Comparison of ENCODE assay signal across 19 mouse cellular contexts in the genomic region with DNA sequence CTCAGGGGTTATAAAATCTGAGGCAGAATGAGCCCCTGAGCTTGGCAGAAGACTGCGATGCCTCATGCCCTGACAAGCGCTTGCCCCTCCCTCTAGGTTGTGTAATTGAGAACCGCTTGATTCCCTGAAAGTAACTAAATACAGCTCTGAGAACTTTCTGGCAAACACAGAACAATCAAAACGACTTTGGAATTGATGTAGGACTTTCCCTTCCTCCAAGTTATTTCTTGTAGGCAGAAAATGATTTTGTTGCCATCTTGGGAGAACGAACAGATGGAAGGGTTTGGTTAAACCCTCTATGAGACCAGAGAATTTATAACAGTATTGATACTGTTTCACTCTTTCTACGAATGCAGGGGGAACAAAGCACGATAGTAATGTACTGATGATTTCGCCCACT.
DNase-seq lines count a peak whose midpoint lies in the region; ATAC-seq lines count a peak whose summit lies in the region.
"Had no signal": no experiment of that assay in that cellular context is flagged by ENCODE, and none has a peak within 500 bp of the region (broad histone marks: within the 10 kb centered on the region; RNA-seq: fewer than 3 reads in every experiment).

No protein-coding gene starts in this region.

- WGBS in embryonic facial prominence, embryonic 14.5 days, result 69% methylated on average over 8 of the region's 8 CpGs
- 82% methylated on average over 8 of the region's 8 CpGs for WGBS in embryonic facial prominence, embryonic 10.5 days
- 75% methylated on average over 8 of the region's 8 CpGs for WGBS in heart, embryonic 10.5 days

- peak; percentile 9 for DNase-seq in embryonic facial prominence, embryonic 14.5 days (ENCODE audit: low spot score)
- no peak for DNase-seq in embryonic facial prominence, embryonic 10.5 days (ENCODE audit: low spot score)
- peak; percentile 18 for DNase-seq in heart, adult 11 months
- no peak for DNase-seq in heart, embryonic 10.5 days (ENCODE audit: low spot score)
- peak; percentile 3 to 24 for DNase-seq in spleen, postnatal 4 days (ENCODE audit: low spot score in 2 of 2)
- no peak for DNase-seq in spleen, adult 18-20 months
- no peak for DNase-seq in T-cell, adult 2 months (ENCODE audit: low spot score)
- DNase-seq: adrenal gland, postnatal 14 days; cerebellum, adult 18-20 months; cerebellum, adult 9-11 months; cerebellum, postnatal 36 days; gastrocnemius, postnatal 14 days; heart, postnatal 10 days had no signal

- H3K4me3 ChIP-seq in embryonic facial prominence, embryonic 14.5 days (ENCODE audit: low read depth, low read length), result no peak overlapping the region
- H3K4me3 ChIP-seq in embryonic facial prominence, embryonic 10.5 days, result no peak overlapping the region
- no peak overlapping the region for H3K4me3 ChIP-seq in heart, embryonic 10.5 days
- H3K4me3 ChIP-seq: embryonic facial prominence, embryonic 15.5 days; erythroblast, embryonic 14.5 days; forebrain, embryonic 12.5 days; hindbrain, embryonic 13.5 days had no signal

- ATAC-seq in embryonic facial prominence, embryonic 14.5 days (ENCODE audit: low read depth), result no peak
- ATAC-seq: activated CD4-positive, CD25-positive, alpha-beta regulatory T cell, adult 4 months; hindbrain, postnatal 0 days had no signal

- no peak overlapping the region for H3K4me2 ChIP-seq in embryonic facial prominence, embryonic 14.5 days (ENCODE audit: low read depth, low read length)
- H3K4me2 ChIP-seq: embryonic facial prominence, embryonic 15.5 days; forebrain, embryonic 12.5 days; hindbrain, embryonic 13.5 days had no signal

- H3K27me3 ChIP-seq in embryonic facial prominence, embryonic 14.5 days (replicated peaks; ENCODE audit: control insufficient read depth, insufficient read depth, low read length), result no peaks in the 10 kb centered on the region
- no peaks in the 10 kb centered on the region for H3K27me3 ChIP-seq in embryonic facial prominence, embryonic 10.5 days (replicated peaks; ENCODE audit: low read depth, poor library complexity, severe bottlenecking)
- no peaks in the 10 kb centered on the region for H3K27me3 ChIP-seq in heart, embryonic 10.5 days (ENCODE audit: insufficient read depth, poor library complexity, severe bottlenecking)
- H3K27me3 ChIP-seq: embryonic facial prominence, embryonic 15.5 days; forebrain, embryonic 12.5 days; hindbrain, embryonic 13.5 days had no signal

- H3K9ac ChIP-seq in embryonic facial prominence, embryonic 14.5 days (ENCODE audit: low read depth, low read length), result no peak overlapping the region
- H3K9ac ChIP-seq: embryonic facial prominence, embryonic 15.5 days; forebrain, embryonic 12.5 days; hindbrain, embryonic 13.5 days had no signal

- no peaks in the 10 kb centered on the region for H3K4me1 ChIP-seq in embryonic facial prominence, embryonic 14.5 days (ENCODE audit: control insufficient read depth, insufficient read depth, low read length)
- H3K4me1 ChIP-seq in embryonic facial prominence, embryonic 10.5 days, result no peaks in the 10 kb centered on the region
- H3K4me1 ChIP-seq in heart, embryonic 10.5 days, result no peaks in the 10 kb centered on the region
- H3K4me1 ChIP-seq: embryonic facial prominence, embryonic 15.5 days; forebrain, embryonic 12.5 days; hindbrain, embryonic 13.5 days had no signal

- H3K36me3 ChIP-seq in embryonic facial prominence, embryonic 14.5 days (ENCODE audit: control insufficient read depth, insufficient read depth, low read length), result no peaks in the 10 kb centered on the region
- no peaks in the 10 kb centered on the region for H3K36me3 ChIP-seq in embryonic facial prominence, embryonic 10.5 days (replicated peaks)
- H3K36me3 ChIP-seq in heart, embryonic 10.5 days, result no peaks in the 10 kb centered on the region
- H3K36me3 ChIP-seq: embryonic facial prominence, embryonic 15.5 days; forebrain, embryonic 12.5 days; hindbrain, embryonic 13.5 days had no signal

- H3K9me3 ChIP-seq in embryonic facial prominence, embryonic 14.5 days (ENCODE audit: control insufficient read depth, low read length), result no peaks in the 10 kb centered on the region
- H3K9me3 ChIP-seq in embryonic facial prominence, embryonic 10.5 days, result no peaks in the 10 kb centered on the region
- no peaks in the 10 kb centered on the region for H3K9me3 ChIP-seq in heart, embryonic 10.5 days
- H3K9me3 ChIP-seq: embryonic facial prominence, embryonic 15.5 days; forebrain, embryonic 12.5 days; hindbrain, embryonic 13.5 days had no signal

- no peak overlapping the region for H3K27ac ChIP-seq in embryonic facial prominence, embryonic 14.5 days (replicated peaks; ENCODE audit: low read depth, low read length)
- H3K27ac ChIP-seq in embryonic facial prominence, embryonic 10.5 days (replicated peaks), result no peak overlapping the region
- H3K27ac ChIP-seq in heart, embryonic 10.5 days, result no peak overlapping the region
- H3K27ac ChIP-seq: embryonic facial prominence, embryonic 15.5 days; forebrain, embryonic 12.5 days; hindbrain, embryonic 13.5 days; hindbrain, postnatal 0 days had no signal

Comparison
In these comparisons a context has a peak if more than half of its experiments do, and no peak if none do; other contexts are left out.
1. DNase-seq: peak in embryonic facial prominence, embryonic 14.5 days (single experiment), heart, adult 11 months (single experiment) and spleen, postnatal 4 days (2 of 2); none in embryonic facial prominence, embryonic 10.5 days (single experiment), heart, embryonic 10.5 days (single experiment), spleen, adult 18-20 months (0 of 2) and T-cell, adult 2 months (single experiment).